Mouse (Mus musculus): ENCODE results near the gene Dnajc28. TPM values are rescaled to one million over a fixed set of nuclear protein-coding genes. Genes with fewer than 3 reads are reported as not detected.

Dnajc28 gene
- total RNA-seq, 2 experiments from 2014 or later: 3.9 to 4.1 TPM

GRCm38 (mm10) chr16:91595076-91595475, 23.8 kb downstream of the Dnajc28 start:
- no peak for ATAC-seq (replicated peaks; ENCODE audit: poor library complexity)

- ATAC-seq (replicated peaks; ENCODE audit: poor library complexity): no peak
Measured at GRCm38 (mm10) chr16:91593262-91593661, 25.6 kb downstream of the Dnajc28 start.

DNA sequence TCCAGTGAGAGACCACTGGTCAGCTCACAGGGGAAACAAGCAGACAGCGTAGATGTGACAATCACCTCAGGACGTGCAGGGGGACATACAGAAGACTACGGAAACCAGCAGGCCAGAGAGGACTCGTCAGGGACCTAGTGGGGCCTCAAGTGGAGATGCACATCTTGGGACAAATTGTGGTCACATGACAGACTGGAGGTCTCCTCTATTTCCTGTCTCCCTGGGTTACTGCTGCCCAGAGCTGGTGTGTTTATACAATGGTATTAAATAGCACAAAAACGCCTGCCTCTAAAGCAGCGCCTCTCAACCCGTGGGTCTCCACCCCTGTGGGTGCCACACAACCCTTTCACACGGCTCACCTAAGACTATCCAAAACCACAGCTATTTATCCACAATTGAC, 26.7 kb downstream of the Dnajc28 start:
- no peak for ATAC-seq (replicated peaks; ENCODE audit: poor library complexity)

GRCm38 (mm10) chr16:91588703-91589102, 30.1 kb downstream of the Dnajc28 start:
- no peak for ATAC-seq (replicated peaks; ENCODE audit: poor library complexity)

DNA sequence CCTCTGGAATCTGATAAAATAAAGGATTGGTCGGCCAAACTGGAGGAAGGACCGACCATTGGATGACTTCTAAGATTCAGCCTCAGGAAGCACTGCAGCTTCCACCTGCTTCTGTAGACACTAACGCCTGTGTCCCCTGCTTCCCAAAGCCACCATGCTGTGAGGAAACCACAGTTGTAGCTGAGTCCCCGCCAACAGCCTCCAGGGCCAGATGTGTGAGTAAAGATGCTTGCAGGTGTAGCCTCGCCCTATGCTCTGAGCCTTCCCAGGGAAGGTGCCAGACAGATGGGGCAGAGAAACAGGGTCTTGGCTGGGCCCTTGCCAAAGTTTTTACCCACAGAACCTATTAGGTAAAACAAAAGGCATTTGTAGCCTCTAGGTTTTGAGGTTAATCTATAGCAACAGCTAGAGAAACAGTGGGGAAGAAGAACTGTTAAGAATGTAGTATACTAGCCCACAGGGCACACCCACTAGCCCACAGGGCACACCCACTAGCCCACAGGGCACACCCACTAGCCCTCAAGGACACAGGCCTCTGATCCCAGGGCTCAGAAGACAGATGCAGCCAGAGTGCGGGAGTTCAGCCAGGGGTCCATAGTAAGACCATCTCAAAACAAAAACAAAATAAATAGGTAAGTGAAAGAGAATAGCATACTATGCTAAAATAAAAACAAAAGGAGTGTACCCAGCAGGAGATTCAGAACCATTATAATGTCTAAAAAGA, 30.9 kb downstream of the Dnajc28 start:
- peak; percentile 75 for ATAC-seq (replicated peaks; ENCODE audit: poor library complexity)

DNA sequence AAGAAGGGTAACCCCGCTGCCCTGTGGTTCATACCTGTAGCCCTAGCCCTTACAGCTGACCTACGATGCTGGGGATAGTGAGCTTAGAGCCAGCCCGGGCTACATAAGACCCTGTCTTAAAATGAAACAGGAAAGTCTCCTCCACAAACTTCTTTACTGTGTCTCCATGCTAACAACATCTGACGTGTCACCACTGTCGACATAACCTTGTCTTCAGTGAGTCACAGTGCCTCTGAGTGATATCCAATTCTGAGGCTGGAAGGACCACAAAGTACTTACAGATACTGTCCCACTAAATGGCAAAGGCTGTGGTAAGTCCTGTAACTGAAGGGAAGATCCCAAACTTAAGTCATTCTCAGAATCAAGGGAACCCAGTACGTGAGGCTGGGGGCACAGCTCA, 32.6 kb downstream of the Dnajc28 start:
- no peak for ATAC-seq (replicated peaks; ENCODE audit: poor library complexity)

DNA sequence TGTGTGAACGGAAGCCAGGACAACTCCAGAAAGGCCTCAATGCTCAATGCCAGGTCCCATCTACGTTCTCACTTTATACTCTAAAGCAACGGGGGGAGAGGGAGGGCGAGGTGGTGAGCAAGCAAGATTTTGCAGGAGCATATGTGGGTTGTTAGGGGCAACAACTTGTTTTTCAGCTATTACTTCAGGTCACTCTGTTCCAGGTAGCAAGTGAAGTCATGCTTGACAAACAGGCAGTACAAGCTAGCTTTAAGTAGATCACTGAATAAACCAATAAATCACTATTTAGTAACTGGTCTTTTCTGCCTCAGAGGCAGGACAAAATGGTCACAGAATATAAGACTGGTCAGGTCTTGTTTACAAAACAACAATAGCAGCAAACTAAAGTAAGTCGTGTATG, 33.2 kb downstream of the Dnajc28 start:
- no peak for ATAC-seq (replicated peaks; ENCODE audit: poor library complexity)

DNA sequence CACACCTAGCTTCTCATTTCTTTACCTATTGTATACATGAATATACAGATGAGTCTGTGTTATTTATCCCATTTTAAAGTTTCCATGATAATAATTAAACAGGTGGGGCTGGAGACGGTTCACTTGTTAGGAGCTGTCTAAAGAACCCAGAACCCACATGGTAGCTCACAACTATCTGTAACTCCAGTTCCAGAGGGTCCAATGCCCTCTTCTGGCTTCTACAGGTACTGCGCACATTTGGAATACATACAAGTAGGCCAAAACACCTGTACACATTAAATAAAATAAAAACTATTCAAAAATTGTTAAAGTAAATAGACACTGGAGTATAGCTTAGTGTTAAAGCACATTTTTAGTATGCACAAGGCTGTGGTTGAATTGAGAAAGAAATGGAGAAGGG, 36.5 kb downstream of the Dnajc28 start:
- ATAC-seq (replicated peaks; ENCODE audit: poor library complexity): peak; percentile 72

DNA sequence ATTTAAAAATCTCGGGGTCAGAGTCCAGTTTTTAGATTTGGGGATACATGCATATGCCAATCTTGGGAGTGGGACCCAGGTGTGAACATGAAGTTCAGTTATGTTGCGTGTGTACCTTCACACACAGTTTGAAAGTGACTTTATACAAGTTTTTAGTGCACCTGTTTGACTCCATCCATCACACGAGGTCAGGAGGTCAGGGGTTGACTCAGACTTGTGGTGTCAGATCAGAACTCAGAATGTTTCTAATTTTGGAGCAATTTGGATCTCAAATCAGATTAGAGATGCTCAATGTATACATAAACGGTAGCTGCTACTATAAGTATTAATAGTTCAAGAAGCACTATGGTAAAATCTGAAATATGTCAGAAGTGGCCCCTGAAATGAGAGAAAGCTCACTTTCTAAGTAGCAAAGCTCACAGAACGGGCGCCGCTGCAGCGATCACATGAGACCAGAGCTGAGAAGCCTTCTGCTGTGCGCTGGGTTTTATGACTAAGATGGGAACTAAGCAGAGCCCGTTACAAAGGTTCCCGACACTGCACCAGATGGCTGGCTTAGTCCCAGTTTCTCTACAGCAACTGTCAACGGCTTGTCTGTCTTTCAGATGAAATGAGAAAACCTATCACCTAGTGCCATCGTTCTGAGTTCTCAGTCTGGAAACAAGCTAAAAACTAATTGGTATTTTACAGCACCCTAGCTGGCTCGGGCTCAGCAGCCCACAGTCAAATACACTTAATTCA, 39.7 kb downstream of the Dnajc28 start:
- ATAC-seq (replicated peaks; ENCODE audit: poor library complexity): no peak

- no peak for ATAC-seq (replicated peaks; ENCODE audit: poor library complexity)
Measured at GRCm38 (mm10) chr16:91575151-91575550, 43.7 kb downstream of the Dnajc28 start.

GRCm38 (mm10) chr16:91571105-91571504, 47.7 kb downstream of the Dnajc28 start:
- no peak for ATAC-seq (replicated peaks; ENCODE audit: poor library complexity)

GRCm38 (mm10) chr16:91568960-91569359, 49.9 kb downstream of the Dnajc28 start:
- no peak for ATAC-seq (replicated peaks; ENCODE audit: poor library complexity)

GRCm38 (mm10) chr16:91566002-91566401, 52.8 kb downstream of the Dnajc28 start:
- no peak for ATAC-seq (replicated peaks; ENCODE audit: poor library complexity)

- no peak for ATAC-seq (replicated peaks; ENCODE audit: poor library complexity)
Measured at GRCm38 (mm10) chr16:91565292-91565951, 53.4 kb downstream of the Dnajc28 start.

DNA sequence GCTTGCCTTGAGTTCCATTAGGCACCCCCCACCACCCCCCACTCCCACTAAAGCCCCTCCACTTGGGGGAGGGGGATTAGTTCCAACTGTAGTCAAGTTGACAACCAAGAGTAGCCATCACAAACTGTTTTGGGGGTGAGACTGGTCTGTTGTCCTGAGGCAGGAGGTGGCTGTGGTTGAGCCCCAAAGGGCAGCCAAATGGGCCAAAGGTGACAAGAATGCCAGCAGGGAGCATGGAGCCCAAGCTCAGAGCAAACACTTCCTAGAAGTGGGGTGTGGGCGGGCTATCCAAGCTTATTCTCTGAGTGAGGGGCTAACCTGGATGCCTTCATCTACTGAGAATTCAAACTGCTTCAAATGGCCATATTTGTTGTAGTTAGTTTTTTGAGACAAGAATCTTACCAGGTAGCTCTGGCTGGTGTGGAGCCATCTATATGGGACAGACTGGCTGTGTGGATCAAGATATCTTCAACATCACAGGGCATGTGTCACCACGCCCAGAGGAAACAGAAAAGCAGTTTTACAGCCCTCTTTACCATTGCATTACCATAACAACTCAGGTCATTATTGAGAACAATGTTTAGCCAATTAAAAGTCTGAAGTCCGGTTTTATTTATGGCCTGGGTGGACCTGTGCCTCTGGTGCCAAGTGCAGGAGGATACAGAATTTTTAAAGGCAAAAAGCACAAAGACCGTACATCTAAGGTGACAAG, 54.1 kb downstream of the Dnajc28 start:
- ATAC-seq (replicated peaks; ENCODE audit: poor library complexity): peak; percentile 70

Other genes with a start within 250 kb of the Dnajc28 start
- gene Ifnar2, start 246.2 kb downstream of the Dnajc28 start, total RNA-seq (2015): 146 and 154 TPM in 2 replicates
- gene Ifnar2, start 246.2 kb downstream of the Dnajc28 start, total RNA-seq (2017): 113 and 122 TPM in 2 replicates
- gene Gm21970, start 227.3 kb downstream of the Dnajc28 start, total RNA-seq (2015): not detected in 2 replicates
- gene Gm21970, start 227.3 kb downstream of the Dnajc28 start, total RNA-seq (2017): not detected in 2 replicates
- gene Il10rb, start 212.9 kb downstream of the Dnajc28 start, total RNA-seq (2015): 42.7 and 46.2 TPM in 2 replicates
- gene Il10rb, start 212.9 kb downstream of the Dnajc28 start, total RNA-seq (2017): 36.6 and 39.2 TPM in 2 replicates
- gene Ifnar1, start 133.8 kb downstream of the Dnajc28 start, total RNA-seq (2015): 32.2 and 33.3 TPM in 2 replicates
- gene Ifnar1, start 133.8 kb downstream of the Dnajc28 start, total RNA-seq (2017): 34.7 and 36.3 TPM in 2 replicates
- gene Ifngr2, start 72.0 kb downstream of the Dnajc28 start, total RNA-seq (2015): 17.4 and 20.3 TPM in 2 replicates
- 14.1 and 16.0 TPM in 2 replicates for gene Ifngr2, start 72.0 kb downstream of the Dnajc28 start, total RNA-seq (2017)
- 51.9 and 59.3 TPM in 2 replicates for gene Tmem50b, start 21.2 kb downstream of the Dnajc28 start, total RNA-seq (2015)
- gene Tmem50b, start 21.2 kb downstream of the Dnajc28 start, total RNA-seq (2017): 42.9 and 44.3 TPM in 2 replicates
- 148 and 162 TPM in 2 replicates for gene Gart, start 27.9 kb upstream of the Dnajc28 start, total RNA-seq (2015)
- gene Gart, start 27.9 kb upstream of the Dnajc28 start, total RNA-seq (2017): 438 and 506 TPM in 2 replicates
- 332 and 375 TPM in 2 replicates for gene Son, start 28.5 kb upstream of the Dnajc28 start, total RNA-seq (2015)
- 178 and 233 TPM in 2 replicates for gene Son, start 28.5 kb upstream of the Dnajc28 start, total RNA-seq (2017)
- 16.4 and 17.0 TPM in 2 replicates for gene Donson, start 69.7 kb upstream of the Dnajc28 start, total RNA-seq (2015)
- 20.4 and 33.7 TPM in 2 replicates for gene Donson, start 69.7 kb upstream of the Dnajc28 start, total RNA-seq (2017)
- 55.2 and 63.8 TPM in 2 replicates for gene Cryzl1, start 109.9 kb upstream of the Dnajc28 start, total RNA-seq (2015)
- 57.2 and 79.0 TPM in 2 replicates for gene Cryzl1, start 109.9 kb upstream of the Dnajc28 start, total RNA-seq (2017)
- 4.1 TPM in 2 replicates for gene Itsn1, start 110.3 kb upstream of the Dnajc28 start, total RNA-seq (2015)
- 6.0 and 7.9 TPM in 2 replicates for gene Itsn1, start 110.3 kb upstream of the Dnajc28 start, total RNA-seq (2017)